Mouse (Mus musculus): ENCODE measurements around the gene Vmn1r165. TPM values are rescaled to one million over a fixed set of nuclear protein-coding genes. Genes with fewer than 3 reads are reported as not detected.
"Not testable (repeated sequence)": the region's sequence is repeated elsewhere in the genome, so short reads cannot be mapped to it uniquely, and the experiment has no call there.

The Vmn1r165 gene
- polyA plus RNA-seq (2012): not detected in 2 replicates

DNA sequence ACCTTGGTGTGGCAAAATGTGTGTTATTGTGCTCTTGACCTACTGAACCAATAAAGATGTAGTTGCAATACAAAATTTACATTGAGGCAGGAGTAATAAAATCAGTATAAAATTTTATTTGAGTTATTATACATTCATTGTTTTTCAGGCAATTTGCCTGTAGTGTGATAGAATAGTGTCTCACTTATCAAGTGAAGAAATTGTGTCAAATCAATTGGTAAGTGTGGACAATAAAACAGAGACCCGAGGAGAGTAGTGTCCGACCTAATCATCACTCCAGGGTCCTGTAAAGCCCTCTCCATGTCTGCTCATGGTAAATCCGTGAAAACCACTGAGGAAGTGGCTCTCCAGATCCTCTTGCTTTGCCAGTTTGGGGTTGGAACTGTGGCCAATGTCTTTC is at the start of gene Vmn1r165:
TSS of gene Vmn1r165 (plus strand) at position 301 of the 400 bp plus-strand sequence.
- not testable (repeated sequence) for H3K27me3 ChIP-seq (ENCODE audit: control insufficient read depth); H3K4me3 ChIP-seq (replicated peaks); H3K36me3 ChIP-seq (ENCODE audit: control insufficient read depth); H3K9me3 ChIP-seq (ENCODE audit: control insufficient read depth, low read length); H3K4me1 ChIP-seq (ENCODE audit: control insufficient read depth)

DNA sequence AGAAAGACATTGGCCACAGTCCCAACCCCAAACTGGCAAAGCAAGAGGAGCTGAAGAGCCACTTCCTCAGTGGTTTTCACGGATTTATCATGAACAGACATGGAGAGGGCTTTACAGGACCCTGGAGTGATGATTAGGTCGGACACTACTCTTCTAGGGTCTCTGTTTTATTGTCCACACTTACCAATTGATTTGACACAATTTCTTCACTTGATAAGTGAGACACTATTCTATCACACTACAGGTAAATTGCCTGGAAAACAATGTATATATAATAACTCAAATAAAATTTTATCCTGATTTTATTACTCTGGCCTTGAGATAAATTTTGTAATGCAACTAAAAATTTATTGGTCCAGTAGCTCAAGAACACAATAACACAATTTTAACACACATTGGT is 34.5 kb downstream of the Vmn1r165 start, which contains the start of gene Vmn1r166:
TSS of gene Vmn1r166 (minus strand) at position 101 of the 400 bp plus-strand sequence.
- H3K27me3 ChIP-seq (ENCODE audit: control insufficient read depth); H3K4me3 ChIP-seq (replicated peaks); H3K36me3 ChIP-seq (ENCODE audit: control insufficient read depth); H3K4me1 ChIP-seq (ENCODE audit: control insufficient read depth); H3K9me3 ChIP-seq (ENCODE audit: control insufficient read depth, low read length): not testable (repeated sequence)

Other genes with a start within 250 kb of the Vmn1r165 start
- gene Gm4214, start 232.7 kb upstream of the Vmn1r165 start, polyA plus RNA-seq (2012): not detected in 2 replicates
- not detected in 2 replicates for gene Gm4216, start 197.4 kb upstream of the Vmn1r165 start, polyA plus RNA-seq (2012)
- gene Vmn1r163, start 161.8 kb upstream of the Vmn1r165 start, polyA plus RNA-seq (2012): 0.09 TPM in 1 of 2 replicates, not detected in the other
- gene Gm8720, start 149.9 kb upstream of the Vmn1r165 start, polyA plus RNA-seq (2012): not detected in 2 replicates
- gene Gm10662, start 72.9 kb upstream of the Vmn1r165 start, polyA plus RNA-seq (2012): not detected in 2 replicates
- not detected in 2 replicates for gene Vmn1r166, start 34.4 kb downstream of the Vmn1r165 start, polyA plus RNA-seq (2012)
- not detected in 2 replicates for gene Gm6902, start 61.6 kb downstream of the Vmn1r165 start, polyA plus RNA-seq (2012)
- not detected in 2 replicates for gene Nlrp4e, start 83.9 kb downstream of the Vmn1r165 start, polyA plus RNA-seq (2012)
- not detected in 2 replicates for gene Nlrp5, start 168.6 kb downstream of the Vmn1r165 start, polyA plus RNA-seq (2012)

Data from erythroblast, embryonic 14.5 days (primary cell).